Mouse (Mus musculus): ENCODE data around the gene Gm3072.
"Not testable (repeated sequence)": the region's sequence is repeated elsewhere in the genome, so short reads cannot be mapped to it uniquely, and the experiment has no call there.

Gene Gm3072

GRCm38 (mm10) chr14:41624512-41624911, at the start of gene Gm3072:
Gene Gm3072, minus strand, starts transcription at chr14:41624612.
- not testable (repeated sequence) for ATAC-seq (ENCODE audit: insufficient number of reproducible peaks, low FRiP score, low TSS enrichment)

- not testable (repeated sequence) for ATAC-seq (ENCODE audit: insufficient number of reproducible peaks, low FRiP score, low TSS enrichment)
These were observed 23.8 kb upstream of the Gm3072 start for GRCm38 (mm10) chr14:41648176-41648575.

GRCm38 (mm10) chr14:41646387-41646786, 22.0 kb upstream of the Gm3072 start, which contains the start of gene Gm3676:
Gene Gm3676, minus strand, starts transcription at chr14:41646487.
- ATAC-seq (ENCODE audit: insufficient number of reproducible peaks, low FRiP score, low TSS enrichment): not testable (repeated sequence)

GRCm38 (mm10) chr14:41630144-41630543, 5.7 kb upstream of the Gm3072 start:
- ATAC-seq (ENCODE audit: insufficient number of reproducible peaks, low FRiP score, low TSS enrichment): not testable (repeated sequence)

- ATAC-seq (ENCODE audit: insufficient number of reproducible peaks, low FRiP score, low TSS enrichment): not testable (repeated sequence)
These were observed 1.9 kb downstream of the Gm3072 start for GRCm38 (mm10) chr14:41622535-41622934.

- not testable (repeated sequence) for ATAC-seq (ENCODE audit: insufficient number of reproducible peaks, low FRiP score, low TSS enrichment)
These were observed 13.7 kb downstream of the Gm3072 start for GRCm38 (mm10) chr14:41610690-41611089.

- ATAC-seq (ENCODE audit: insufficient number of reproducible peaks, low FRiP score, low TSS enrichment): not testable (repeated sequence)
These were observed 23.5 kb downstream of the Gm3072 start for GRCm38 (mm10) chr14:41600935-41601334.

- ATAC-seq (ENCODE audit: insufficient number of reproducible peaks, low FRiP score, low TSS enrichment): not testable (repeated sequence)
These were observed 38.1 kb downstream of the Gm3072 start for GRCm38 (mm10) chr14:41586346-41586745.

GRCm38 (mm10) chr14:41572911-41573310, 51.5 kb downstream of the Gm3072 start, which contains the start of gene 1700049E17Rik2:
Gene 1700049E17Rik2, plus strand, starts transcription at chr14:41573211.
- not testable (repeated sequence) for ATAC-seq (ENCODE audit: insufficient number of reproducible peaks, low FRiP score, low TSS enrichment)
